Mouse (Mus musculus) liver, embryonic 13.5 days (tissue): Measurements from ENCODE around the gene Snx21. TPM values are rescaled to one million over a fixed set of nuclear protein-coding genes. Genes with fewer than 3 reads are reported as not detected.
A peak's percentile ranks its signal among the peaks of the same experiment; 100 is the strongest.

Source experiments
- ATAC-seq: fragments of 200-750 bp; cut with Nextera tagmentation; 2 replicates; pipeline ENCODE4 v1.8.0; 2017; ENCODE audit warnings: low read depth, mild to moderate bottlenecking, moderate number of reproducible peaks, moderate library complexity
- DNase-seq: peaks from one replicate; pipeline ENCODE4 v3.0.0; 2022
- H3K27ac ChIP-seq: fragments of 300-500 bp; sonication (generic); 2 replicates; pipeline ENCODE4 v1.5.1; 2015; ENCODE audit warnings: moderate library complexity, mild to moderate bottlenecking, inconsistent platforms
- H3K27me3 ChIP-seq: fragments of 300-500 bp; sonication (generic); 2 replicates; pipeline ENCODE4 v1.6.1; 2015; ENCODE audit warnings: mild to moderate bottlenecking, inconsistent platforms
- H3K36me3 ChIP-seq: fragments of 300-500 bp; sonication (generic); 2 replicates; pipeline ENCODE4 v1.6.1; 2015; ENCODE audit warnings: mild to moderate bottlenecking, inconsistent platforms
- H3K4me1 ChIP-seq: fragments of 300-500 bp; sonication (generic); replicated peaks from 2 replicates; pipeline ENCODE4 v1.6.1; 2015; ENCODE audit warnings: inconsistent platforms
- H3K4me2 ChIP-seq: fragments of 300-500 bp; sonication (generic); 2 replicates; pipeline ENCODE4 v1.6.1; 2015; ENCODE audit warnings: inconsistent platforms, mild to moderate bottlenecking, moderate library complexity
- H3K4me3 ChIP-seq: fragments of 300-500 bp; sonication (generic); replicated peaks from 2 replicates; pipeline ENCODE4 v1.5.1; 2015; ENCODE audit warnings: mild to moderate bottlenecking, inconsistent platforms
- H3K9ac ChIP-seq: fragments of 300-500 bp; sonication (generic); 2 replicates; pipeline ENCODE4 v1.6.1; 2015; ENCODE audit warnings: mild to moderate bottlenecking, inconsistent platforms
- H3K9me3 ChIP-seq: fragments of 300-500 bp; sonication (generic); replicated peaks from 2 replicates; pipeline ENCODE4 v1.6.1; 2016; ENCODE audit warnings: inconsistent platforms
- WGBS: fragments of 180-500 bp; shearing (Covaris S2); methylation state at CpG from one replicate; pipeline ENCODE4 v1.1.7; 2015; ENCODE audit not compliant: insufficient replicate concordance; 5-methylcytosine and 5-hydroxymethylcytosine counted together
- polyA plus RNA-seq: library from polyadenylated mRNA; unstranded; fragments of >200 nt; fragmentation: Nextera tagmentation; extraction: Ambion mirVana; gene quantifications from 2 replicates; pipeline ENCODE4 v1.2.1, GENCODE M21; 2015

Gene Snx21
- polyA plus RNA-seq, 1 experiment from 2014 or later, result 4.1 TPM

- no peak overlapping the region for H3K4me3 ChIP-seq
- H3K9me3 ChIP-seq, result no peaks in the 10 kb centered on the region
- 66% methylated on average over 7 of the region's 7 CpGs for WGBS
- ATAC-seq, result no peak
- H3K27me3 ChIP-seq, result peaks cover 58% of the 10 kb centered on the region
- H3K36me3 ChIP-seq, result peaks cover 5% of the 10 kb centered on the region; the same call in 1 of the 2 replicates
- H3K4me1 ChIP-seq, result peaks cover 55% of the 10 kb centered on the region
- H3K27ac ChIP-seq, result no peak overlapping the region
- DNase-seq, result no peak
- no peak overlapping the region for H3K9ac ChIP-seq
- no peak overlapping the region for H3K4me2 ChIP-seq
Measured at GRCm38 (mm10) chr2:164783926-164784581, 1.6 kb upstream of the Snx21 start.

- H3K4me3 ChIP-seq, result peak overlapping the region; percentile 70
- peaks cover 49% of the 10 kb centered on the region for H3K27me3 ChIP-seq
- peaks cover 10% of the 10 kb centered on the region for H3K36me3 ChIP-seq
- DNase-seq, result no peak
- WGBS, result 6% methylated on average over 7 of the region's 7 CpGs
- H3K9me3 ChIP-seq, result no peaks in the 10 kb centered on the region
- H3K4me1 ChIP-seq, result peaks cover 57% of the 10 kb centered on the region
- H3K4me2 ChIP-seq, result peak overlapping the region; percentile 99
- no peak for ATAC-seq
- peak overlapping the region; percentile 76 for H3K27ac ChIP-seq
- peak overlapping the region; percentile 82 for H3K9ac ChIP-seq
Measured at GRCm38 (mm10) chr2:164784869-164785420, 678 bp upstream of the Snx21 start.

GRCm38 (mm10) chr2:164786388-164786885, 814 bp downstream of the Snx21 start:
- Histone ChIP-seq H3K4me2 (peak overlapping the region; percentile 99), H3K27ac (peak overlapping the region; percentile 76), H3K4me1 (peaks cover 67% of the 10 kb centered on the region), H3K9me3 (no peaks in the 10 kb centered on the region), H3K4me3 (peak overlapping the region; percentile 70), H3K36me3 (peaks cover 23% of the 10 kb centered on the region), H3K27me3 (peaks cover 41% of the 10 kb centered on the region), H3K9ac (peak overlapping the region; percentile 82)
- 15% methylated on average over 15 of the region's 15 CpGs for WGBS
- no peak for ATAC-seq
- no peak for DNase-seq

GRCm38 (mm10) chr2:164787032-164787431, 1.4 kb downstream of the Snx21 start:
- H3K4me3 ChIP-seq, result peak overlapping the region; percentile 70
- H3K9ac ChIP-seq, result no peak overlapping the region
- no peak for DNase-seq
- no peak for ATAC-seq
- H3K27ac ChIP-seq, result peak overlapping the region; percentile 18; the same call in 1 of the 2 replicates
- peak overlapping the region; percentile 99 for H3K4me2 ChIP-seq
- peaks cover 29% of the 10 kb centered on the region for H3K36me3 ChIP-seq
- no peaks in the 10 kb centered on the region for H3K9me3 ChIP-seq
- WGBS, result 73% methylated on average over 3 of the region's 3 CpGs
- peaks cover 35% of the 10 kb centered on the region for H3K27me3 ChIP-seq
- peaks cover 61% of the 10 kb centered on the region for H3K4me1 ChIP-seq

GRCm38 (mm10) chr2:164787779-164788178, 2.2 kb downstream of the Snx21 start:
- WGBS, result 81% methylated on average over 10 of the region's 10 CpGs
- peaks cover 60% of the 10 kb centered on the region for H3K4me1 ChIP-seq

GRCm38 (mm10) chr2:164788411-164788810, 2.8 kb downstream of the Snx21 start:
- no peaks in the 10 kb centered on the region for H3K9me3 ChIP-seq
- peak overlapping the region; percentile 35; the same call in 1 of the 2 replicates for H3K27ac ChIP-seq
- peak overlapping the region; percentile 39; the same call in 1 of the 2 replicates for H3K9ac ChIP-seq
- WGBS, result 67% methylated on average over 4 of the region's 4 CpGs
- H3K27me3 ChIP-seq, result peaks cover 34% of the 10 kb centered on the region
- peak overlapping the region; percentile 44 for H3K4me2 ChIP-seq
- ATAC-seq, result peak; percentile 61
- peaks cover 62% of the 10 kb centered on the region for H3K4me1 ChIP-seq
- DNase-seq, result peak; percentile 39
- peaks cover 42% of the 10 kb centered on the region for H3K36me3 ChIP-seq
- no peak overlapping the region for H3K4me3 ChIP-seq

More at GRCm38 (mm10) chr2:164787779-164788178, 2.2 kb downstream of the Snx21 start:
- Histone ChIP-seq H3K9me3 (no peaks in the 10 kb centered on the region), H3K4me3 (no peak overlapping the region), H3K36me3 (peaks cover 37% of the 10 kb centered on the region), H3K27ac (no peak overlapping the region), H3K4me2 (no peak overlapping the region), H3K27me3 (peaks cover 34% of the 10 kb centered on the region), H3K9ac (no peak overlapping the region)
- DNase-seq (no peak), ATAC-seq (no peak)

GRCm38 (mm10) chr2:164790451-164790850, 4.8 kb downstream of the Snx21 start:
- peaks cover 59% of the 10 kb centered on the region for H3K4me1 ChIP-seq
- ATAC-seq (no peak), DNase-seq (no peak)
- H3K27ac ChIP-seq, result peak overlapping the region; percentile 51
- peaks cover 18% of the 10 kb centered on the region for H3K27me3 ChIP-seq
- no peak overlapping the region for H3K4me3 ChIP-seq
- peaks cover 58% of the 10 kb centered on the region for H3K36me3 ChIP-seq
- H3K9ac ChIP-seq, result no peak overlapping the region
- WGBS, result 77% methylated on average over 4 of the region's 4 CpGs
- no peak overlapping the region for H3K4me2 ChIP-seq
- no peaks in the 10 kb centered on the region for H3K9me3 ChIP-seq

GRCm38 (mm10) chr2:164791841-164792261, 6.2 kb downstream of the Snx21 start:
- Histone ChIP-seq H3K4me1 (peaks cover 45% of the 10 kb centered on the region), H3K36me3 (peaks cover 72% of the 10 kb centered on the region), H3K4me2 (no peak overlapping the region), H3K9me3 (no peaks in the 10 kb centered on the region), H3K9ac (no peak overlapping the region), H3K27me3 (peaks cover 5% of the 10 kb centered on the region), H3K27ac (no peak overlapping the region), H3K4me3 (no peak overlapping the region)
- 91% methylated on average over 18 of the region's 18 CpGs for WGBS
- DNase-seq (no peak), ATAC-seq (no peak)

GRCm38 (mm10) chr2:164792400-164793190, 7.0 kb downstream of the Snx21 start:
- peaks cover 38% of the 10 kb centered on the region for H3K4me1 ChIP-seq
- no peak overlapping the region for H3K9ac ChIP-seq
- H3K4me3 ChIP-seq, result no peak overlapping the region
- H3K9me3 ChIP-seq, result no peaks in the 10 kb centered on the region
- H3K27ac ChIP-seq, result no peak overlapping the region
- no peak for DNase-seq
- no peak for ATAC-seq
- no peak overlapping the region for H3K4me2 ChIP-seq
- H3K27me3 ChIP-seq, result no peaks in the 10 kb centered on the region
- H3K36me3 ChIP-seq, result peaks cover 78% of the 10 kb centered on the region
- 86% methylated on average over 12 of the region's 12 CpGs for WGBS

- H3K27ac ChIP-seq, result 0 out of 2 replicates have a peak overlapping the region, but pooled peaks have one; percentile 13
- no peaks in the 10 kb centered on the region for H3K27me3 ChIP-seq
- 86% methylated on average over 3 of the region's 3 CpGs for WGBS
- H3K9me3 ChIP-seq, result no peaks in the 10 kb centered on the region
- no peak overlapping the region for H3K4me3 ChIP-seq
- H3K9ac ChIP-seq, result no peak overlapping the region; the same call in 1 of the 2 replicates
- DNase-seq (no peak), ATAC-seq (peak; percentile 34; the same call in 1 of the 2 replicates)
- no peak overlapping the region for H3K4me2 ChIP-seq
- H3K4me1 ChIP-seq, result peaks cover 31% of the 10 kb centered on the region
- peaks cover 83% of the 10 kb centered on the region for H3K36me3 ChIP-seq
Measured at GRCm38 (mm10) chr2:164793236-164793635, 7.6 kb downstream of the Snx21 start.

- Histone ChIP-seq H3K9me3 (no peaks in the 10 kb centered on the region), H3K27ac (0 out of 2 replicates have a peak overlapping the region, but pooled peaks have one; percentile 13), H3K36me3 (peaks cover 86% of the 10 kb centered on the region), H3K27me3 (no peaks in the 10 kb centered on the region), H3K9ac (no peak overlapping the region; the same call in 1 of the 2 replicates), H3K4me2 (no peak overlapping the region), H3K4me3 (no peak overlapping the region), H3K4me1 (peaks cover 26% of the 10 kb centered on the region)
- DNase-seq (no peak), ATAC-seq (no peak)
- WGBS, result 81% methylated on average over 2 of the region's 2 CpGs
Measured at GRCm38 (mm10) chr2:164793772-164794171, 8.1 kb downstream of the Snx21 start.
